Mouse (Mus musculus) A20 (cell line): ENCODE data around the gene Frmpd2.

Experiments
- DNase-seq: peaks from one replicate; pipeline ENCODE4 v3.0.0-alpha.2; 2011; ENCODE audit warnings: low read depth, low spot score

The Frmpd2 gene

GRCm38 (mm10) chr14:33607431-33607830 is 135.9 kb downstream of the Frmpd2 start:
- DNase-seq: no peak
